In the genomic region with DNA sequence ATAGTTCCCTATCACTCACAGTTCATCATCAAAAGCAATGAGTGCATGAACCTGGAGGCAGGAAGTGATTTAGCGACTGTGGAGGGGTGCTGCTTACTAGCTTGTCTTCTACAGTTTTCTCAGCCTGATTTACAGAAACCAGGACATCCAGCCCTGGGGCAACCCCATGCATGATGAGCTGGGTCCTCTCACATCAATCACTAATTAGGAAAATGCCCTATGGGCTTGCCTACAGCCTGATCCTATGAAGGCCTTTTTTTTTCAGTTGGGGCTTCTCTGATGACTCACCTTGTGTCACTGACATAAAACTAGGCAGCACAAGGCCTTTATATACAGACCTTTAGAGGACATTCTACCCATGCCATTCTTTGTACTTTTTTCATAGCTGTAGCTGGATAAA, we compare ENCODE assay signal across 24 mouse cellular contexts. TPM values are rescaled to one million over a fixed set of nuclear protein-coding genes. Genes with fewer than 3 reads are reported as not detected.
"Had no signal": no experiment of that assay in that cellular context is flagged by ENCODE, and none has a peak within 500 bp of the region (broad histone marks: within the 10 kb centered on the region; RNA-seq: fewer than 3 reads in every experiment).

No protein-coding gene starts in this region.

- H3K9ac ChIP-seq: liver, embryonic 14.5 days; lung, embryonic 14.5 days; midbrain, embryonic 12.5 days; neural tube, embryonic 13.5 days; neural tube, embryonic 15.5 days had no signal

- H3K27ac ChIP-seq: liver, embryonic 14.5 days; midbrain, embryonic 10.5 days; midbrain, embryonic 12.5 days; neural tube, embryonic 13.5 days; neural tube, embryonic 15.5 days had no signal

- H3K9me3 ChIP-seq: midbrain, embryonic 10.5 days; midbrain, embryonic 12.5 days; neural tube, embryonic 13.5 days; neural tube, embryonic 15.5 days had no signal

- DNase-seq: lung, adult 18-20 months; lung, embryonic 14.5 days; lung, postnatal 10 days; lung, postnatal 4 days; midbrain, embryonic 14.5 days; right cerebral cortex, adult 18-20 months; right cerebral cortex, postnatal 25 days; thymus, adult 2 months; thymus, postnatal 14 days; thymus, postnatal 36 days had no signal

- H3K4me2 ChIP-seq: lung, embryonic 14.5 days; midbrain, embryonic 12.5 days; neural tube, embryonic 13.5 days; neural tube, embryonic 15.5 days had no signal

- H3K4me3 ChIP-seq: midbrain, embryonic 10.5 days; midbrain, embryonic 12.5 days; myocyte; neural tube, embryonic 13.5 days; neural tube, embryonic 15.5 days had no signal

- ATAC-seq: midbrain, embryonic 16.5 days had no signal

- H3K4me1 ChIP-seq: midbrain, embryonic 10.5 days; midbrain, embryonic 12.5 days; neural tube, embryonic 13.5 days; neural tube, embryonic 15.5 days had no signal

- H3K27me3 ChIP-seq: midbrain, embryonic 12.5 days; neural tube, embryonic 13.5 days; neural tube, embryonic 15.5 days had no signal

RNA-seq across cellular contexts. Expression of gene Scarf2, which starts 17.4 kb away (rescaled TPM):
- total RNA-seq: megakaryocyte-erythroid progenitor cell, adult 5-6 weeks had no signal

RNA-seq across cellular contexts. Expression of gene B830017H08Rik, which starts 53.2 kb away (rescaled TPM):
- total RNA-seq: megakaryocyte, adult 5-6 weeks; megakaryocyte-erythroid progenitor cell, adult 5-6 weeks had no signal
- polyA plus RNA-seq: liver, embryonic 14.5 days; liver, embryonic 16.5 days; lung, embryonic 16.5 days; midbrain, embryonic 10.5 days; spleen, adult 2 months; stomach, embryonic 14.5 days; stomach, embryonic 16.5 days; thymus, adult 2 months had no signal
